Mouse (Mus musculus) v-Abl transformed pro-B cells (cell line): Measurements from ENCODE around the gene Chst10.

Experiments used
- in situ Hi-C, 2 experiments: fragments of 400-800 bp; cut with MboI; formaldehyde crosslinking; loops; one replicate each; pipeline ENCODE4 v1.15.1; 2025; ENCODE audit not compliant: unreplicated experiment in 2 of 2

Gene Chst10

DNA sequence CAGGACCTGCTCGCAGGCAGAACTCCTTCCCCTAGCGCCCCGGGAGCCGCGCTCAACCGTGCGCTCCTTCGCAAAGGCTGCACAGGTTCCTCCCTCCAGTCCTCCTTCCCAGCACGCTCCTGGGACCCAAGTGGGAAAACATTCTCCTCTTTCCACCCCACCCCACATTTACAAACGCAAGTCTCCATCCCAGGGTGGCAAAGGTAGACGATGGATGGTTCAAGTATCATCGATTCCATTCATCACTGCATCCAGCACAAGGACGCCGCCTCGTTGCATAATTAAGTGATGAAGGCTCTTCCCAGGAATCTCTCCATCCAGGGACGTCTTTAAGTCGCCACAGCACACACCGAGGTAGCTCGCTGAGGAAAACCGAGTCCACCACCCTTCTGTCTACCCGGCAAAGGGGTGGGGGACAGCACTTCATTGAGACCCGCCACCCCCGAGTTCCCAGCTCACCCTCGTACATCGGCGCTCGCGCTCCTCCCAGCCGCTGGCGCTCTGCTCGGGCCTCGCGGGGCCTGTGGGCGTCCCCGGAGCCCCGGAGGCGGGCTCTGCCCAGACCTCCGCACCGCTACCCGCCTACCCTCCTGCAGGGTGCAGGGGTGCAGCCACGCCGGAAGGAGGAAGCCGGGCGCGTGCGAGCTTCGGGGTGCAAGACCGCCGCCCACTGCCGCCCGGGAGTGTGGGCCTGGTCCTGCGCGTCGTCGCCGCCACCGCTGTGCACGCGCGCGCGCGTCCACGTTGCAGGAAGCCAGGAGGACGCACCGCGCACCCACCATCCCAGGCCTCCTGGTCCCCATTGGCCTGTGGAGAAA, at the start of gene Chst10:
Gene Chst10 (minus strand): TSS at position 731 of the 818 bp plus-strand sequence.
- in situ Hi-C loops, result no loop called here

DNA sequence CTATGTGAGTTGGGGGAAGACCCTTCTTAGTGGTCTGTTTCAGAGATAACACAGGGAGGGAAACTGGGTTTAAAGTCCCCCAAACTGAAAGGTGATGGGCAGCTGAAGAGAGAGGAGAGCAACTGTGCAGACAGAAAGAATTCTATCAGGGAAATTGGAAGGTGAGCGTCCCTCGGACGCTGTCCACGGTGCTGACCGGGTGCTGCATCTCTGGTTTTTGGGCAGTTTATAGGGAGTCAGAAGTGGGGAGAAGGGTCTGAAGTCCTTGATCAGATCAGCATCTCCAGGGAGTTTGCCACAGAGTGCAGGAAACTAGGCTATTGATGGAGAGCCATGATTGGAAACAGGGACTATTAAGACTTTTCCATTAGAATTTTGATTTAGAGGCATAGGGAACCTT, 41.6 kb upstream of the Chst10 start:
- in situ Hi-C loops, result loop anchor here (5.0 to 10.0 kb wide), 2 partner anchors 77 to 145 kb away; no protein-coding TSS in a partner anchor

DNA sequence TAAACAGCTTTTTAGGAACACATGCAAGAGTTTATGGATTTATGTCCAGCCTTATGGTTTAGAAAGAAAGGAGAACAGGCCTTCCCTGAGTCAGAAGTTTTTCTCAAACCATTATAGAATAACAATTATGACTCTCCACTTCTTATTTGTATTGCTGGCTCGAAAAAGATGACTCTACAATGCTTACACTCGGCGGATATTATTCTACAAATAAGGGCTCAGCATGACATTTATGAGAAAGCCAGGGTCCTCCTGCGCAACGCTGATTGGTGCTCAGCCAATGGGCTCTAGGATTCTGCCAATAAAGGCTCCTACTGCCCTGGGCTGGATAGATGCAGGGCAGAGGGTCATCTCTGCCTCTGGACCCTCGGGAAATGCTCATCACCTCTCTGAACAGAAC, 40.9 kb upstream of the Chst10 start, which contains the start of gene Nms:
Gene Nms (plus strand): TSS at position 301 of the 400 bp plus-strand sequence.
- in situ Hi-C loops, result loop anchor here (5.0 to 10.0 kb wide), 2 partner anchors 77 to 144 kb away; no protein-coding TSS in a partner anchor

DNA sequence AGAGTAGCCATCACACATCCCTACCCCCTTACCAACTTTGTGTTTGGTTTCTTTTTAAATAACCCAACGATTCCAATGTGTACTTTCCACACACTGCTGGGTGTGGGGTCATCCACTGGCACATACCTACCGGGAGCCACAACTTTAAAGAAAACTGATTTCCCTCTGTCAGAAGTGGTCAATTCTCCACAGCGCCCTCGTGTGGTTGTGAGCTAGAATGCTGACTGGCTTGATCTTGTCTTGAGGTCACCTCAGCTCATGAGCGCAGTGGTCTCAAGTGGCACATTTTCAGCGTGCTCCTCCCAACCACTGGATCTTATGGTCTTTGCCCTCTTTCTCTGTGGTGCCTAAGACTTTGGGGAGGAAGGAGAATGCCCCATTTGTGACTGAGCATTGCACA, 38.8 kb upstream of the Chst10 start:
- in situ Hi-C loops, result loop anchor here (5.0 to 10.0 kb wide), 2 partner anchors 74 to 142 kb away; no protein-coding TSS in a partner anchor

DNA sequence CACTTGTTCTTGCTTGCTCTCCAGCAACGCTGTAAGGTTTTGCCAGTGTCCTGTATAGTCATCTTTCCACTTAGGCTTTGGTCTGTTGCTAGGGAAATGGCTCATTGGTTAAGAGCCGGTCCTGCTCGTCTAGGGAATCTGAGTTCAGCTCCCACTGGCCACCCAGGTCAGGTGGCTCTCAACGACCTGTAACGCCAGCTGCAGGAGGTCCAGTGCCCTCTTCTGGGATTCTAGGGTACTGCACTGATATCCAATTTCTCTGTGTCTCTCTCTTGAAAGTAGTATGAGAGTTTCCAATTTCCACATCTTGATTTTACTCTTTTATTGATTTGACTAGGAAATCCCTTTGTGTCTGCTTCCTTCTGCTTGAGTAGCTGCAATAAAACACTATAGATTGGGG, 36.7 kb upstream of the Chst10 start:
- in situ Hi-C loops, result loop anchor here (5.0 to 10.0 kb wide), 2 partner anchors 72 to 140 kb away; no protein-coding TSS in a partner anchor

DNA sequence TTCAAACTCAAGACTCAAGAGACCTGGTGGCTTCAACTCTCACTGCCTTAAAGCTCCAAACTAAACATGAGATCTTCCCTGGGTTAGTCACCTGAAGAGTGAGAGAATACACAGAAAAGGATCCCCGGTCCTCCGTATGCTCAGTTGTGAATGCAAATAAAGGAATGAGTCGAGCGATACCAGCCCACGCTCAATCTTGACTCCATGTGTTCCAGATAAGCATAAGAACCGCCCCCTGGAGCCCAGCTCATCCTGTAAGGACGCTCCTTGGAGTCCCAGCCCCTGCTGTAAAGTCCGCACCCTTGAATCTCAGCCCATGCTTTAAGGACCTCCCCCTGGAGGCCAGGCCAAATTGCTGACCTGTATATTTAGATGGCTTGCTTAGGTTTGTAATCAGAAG, 32.8 kb upstream of the Chst10 start:
- in situ Hi-C loops, result loop anchor here in 1 of 2 experiments (5.0 to 10.0 kb wide), 2 partner anchors 68 to 136 kb away; no protein-coding TSS in a partner anchor

DNA sequence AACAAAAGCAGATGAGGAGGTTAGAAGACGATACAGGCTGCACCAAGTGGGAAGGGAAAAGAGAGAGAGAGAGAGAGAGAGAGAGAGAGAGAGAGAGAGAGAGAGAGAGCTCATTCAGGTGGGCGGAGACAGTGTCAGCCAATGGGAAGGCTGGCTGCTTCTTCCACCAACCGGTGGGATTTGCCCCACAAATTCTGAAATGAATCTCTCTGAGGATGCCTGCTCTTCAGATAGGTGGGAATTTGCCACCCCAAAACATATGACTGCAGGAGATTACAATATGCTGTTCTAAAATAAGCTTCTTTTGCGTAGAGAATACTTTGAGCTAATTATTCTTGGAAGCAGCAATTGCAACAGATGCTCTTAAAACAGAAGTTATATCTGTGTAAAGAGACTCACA, 31.5 kb upstream of the Chst10 start:
- in situ Hi-C loops, result no loop called here

DNA sequence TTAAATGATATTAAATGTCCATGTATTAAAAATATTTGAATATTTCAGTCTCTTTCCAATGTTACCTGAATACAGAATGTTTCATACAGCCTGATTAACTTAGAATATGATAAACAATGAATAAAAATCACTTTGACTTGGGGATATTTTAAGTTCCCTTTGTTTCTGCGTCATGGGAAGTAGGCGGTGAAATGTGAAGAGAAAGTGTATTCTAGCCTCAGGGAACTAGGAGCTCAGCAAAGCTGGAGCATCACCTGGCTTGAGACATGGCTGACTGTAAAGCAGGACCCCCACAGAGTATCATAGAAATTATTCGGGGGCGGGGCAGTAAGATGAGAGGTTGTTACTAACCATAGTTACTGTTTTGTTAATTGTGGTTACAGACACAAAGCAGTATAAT, 31.0 kb upstream of the Chst10 start:
- in situ Hi-C loops, result no loop called here

DNA sequence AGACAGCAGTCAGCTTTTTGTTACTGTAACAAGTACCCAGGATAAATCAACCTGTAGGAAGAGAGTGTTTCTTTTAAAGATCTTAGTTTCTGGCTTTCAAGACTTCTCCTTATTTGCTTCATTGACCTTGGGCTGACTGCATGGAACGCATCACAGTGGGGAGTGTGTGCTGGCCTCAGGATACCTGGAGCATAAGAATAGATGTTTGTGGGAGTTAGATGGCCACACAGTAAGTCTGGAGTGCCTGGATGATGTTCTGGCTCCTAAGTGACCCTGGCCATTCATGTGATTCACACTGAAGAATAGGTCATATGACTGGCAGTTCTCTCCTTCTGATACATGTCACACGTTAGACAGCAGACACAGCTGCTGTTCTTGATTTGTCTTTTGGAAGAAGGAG, 6.0 kb upstream of the Chst10 start:
- in situ Hi-C loops, result no loop called here

DNA sequence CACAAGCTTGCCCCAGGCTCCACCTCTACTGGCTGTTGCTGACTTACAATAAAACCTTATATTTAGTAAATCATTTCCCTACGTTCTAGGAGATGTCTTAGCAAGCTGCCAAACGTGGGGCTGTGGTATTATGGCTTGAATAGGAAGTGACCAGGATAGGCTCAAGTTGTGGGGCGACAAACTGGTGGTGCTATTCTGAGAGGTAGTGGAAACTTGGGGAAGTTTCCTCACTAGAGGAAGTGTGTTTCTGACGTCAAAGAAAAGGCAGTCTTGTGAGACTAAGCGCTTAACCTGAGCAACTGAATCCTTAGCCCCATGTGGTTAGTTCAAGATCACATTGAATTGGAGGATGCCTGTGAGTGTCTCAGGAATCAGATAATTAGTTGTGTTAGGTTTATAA, 4.6 kb upstream of the Chst10 start:
- in situ Hi-C loops, result no loop called here

DNA sequence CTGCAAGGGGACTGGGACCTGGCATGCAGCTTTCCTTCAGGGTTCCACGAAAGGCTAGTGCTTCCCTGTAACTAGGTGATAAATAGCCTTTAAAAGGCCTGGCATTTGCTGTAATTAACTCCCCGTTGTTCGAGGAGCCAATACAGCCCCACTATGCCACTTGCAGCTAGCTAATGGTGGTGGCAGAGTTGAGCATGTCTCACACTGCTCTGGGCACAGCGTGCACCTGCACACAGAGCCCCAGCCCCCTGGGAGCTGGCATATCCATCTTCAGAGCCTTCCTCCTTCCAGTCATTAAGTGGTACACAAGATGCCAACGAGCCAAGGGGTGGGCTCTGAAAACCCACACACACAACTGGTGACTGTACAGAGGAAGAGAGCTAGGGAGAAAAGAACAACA, 4.9 kb downstream of the Chst10 start:
- in situ Hi-C loops, result no loop called here

DNA sequence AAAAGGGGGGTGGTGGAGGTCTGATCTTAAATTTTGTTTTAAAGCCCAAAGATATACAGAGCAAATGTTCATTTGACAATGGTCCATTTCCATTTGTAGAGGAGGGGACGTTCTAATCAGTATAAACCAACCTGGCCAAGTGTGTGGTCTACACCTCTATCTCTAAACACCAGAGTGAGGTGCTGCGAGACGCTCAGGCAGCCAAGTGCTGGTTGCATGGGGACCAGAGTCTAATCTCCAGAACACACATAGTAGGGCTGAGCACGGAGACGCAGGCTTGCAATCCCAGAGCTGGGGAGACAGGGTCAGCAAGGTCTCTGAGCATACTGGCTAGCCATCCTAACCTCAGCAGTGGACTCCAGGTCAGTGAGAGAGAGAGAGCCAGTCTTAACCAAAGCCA, 6.5 kb downstream of the Chst10 start:
- in situ Hi-C loops, result no loop called here

DNA sequence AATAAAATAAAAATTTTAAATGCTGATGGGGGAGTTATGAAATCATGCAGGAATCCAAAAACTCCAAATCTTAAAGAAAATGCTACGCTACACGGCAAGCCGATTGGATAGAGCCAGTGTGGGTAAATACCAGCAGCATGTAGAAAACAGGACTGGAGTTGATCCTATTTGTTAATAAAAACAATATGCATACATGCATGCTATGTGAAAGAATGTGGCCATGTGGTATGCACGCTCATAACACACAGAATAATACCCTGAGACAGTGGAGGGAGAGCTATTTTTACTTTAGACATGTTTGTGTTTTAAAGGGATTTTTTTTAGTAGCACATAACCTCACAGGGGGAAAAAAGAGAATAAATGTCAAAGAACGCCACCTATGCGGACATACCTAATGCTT, 9.2 kb downstream of the Chst10 start:
- in situ Hi-C loops, result no loop called here

DNA sequence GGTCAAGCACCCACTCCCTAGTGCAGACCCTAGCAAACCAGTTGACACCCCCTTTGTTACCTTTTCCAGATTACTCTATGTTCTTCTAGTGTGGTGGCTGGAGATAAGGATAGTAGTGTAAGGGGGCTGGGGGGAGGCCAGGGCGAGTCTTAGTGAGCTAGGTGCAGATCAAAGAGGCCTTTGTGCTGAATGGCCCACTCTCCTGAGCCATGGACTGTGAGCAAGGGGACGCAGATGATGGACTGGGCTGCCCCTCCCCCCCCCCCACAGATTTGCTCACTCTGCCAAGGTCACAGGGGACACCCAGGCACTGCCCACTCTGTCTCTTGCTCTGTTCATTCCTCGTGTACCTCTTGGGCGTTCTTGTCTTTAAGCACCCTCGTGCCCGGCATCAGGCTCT, 10.9 kb downstream of the Chst10 start:
- in situ Hi-C loops, result no loop called here

DNA sequence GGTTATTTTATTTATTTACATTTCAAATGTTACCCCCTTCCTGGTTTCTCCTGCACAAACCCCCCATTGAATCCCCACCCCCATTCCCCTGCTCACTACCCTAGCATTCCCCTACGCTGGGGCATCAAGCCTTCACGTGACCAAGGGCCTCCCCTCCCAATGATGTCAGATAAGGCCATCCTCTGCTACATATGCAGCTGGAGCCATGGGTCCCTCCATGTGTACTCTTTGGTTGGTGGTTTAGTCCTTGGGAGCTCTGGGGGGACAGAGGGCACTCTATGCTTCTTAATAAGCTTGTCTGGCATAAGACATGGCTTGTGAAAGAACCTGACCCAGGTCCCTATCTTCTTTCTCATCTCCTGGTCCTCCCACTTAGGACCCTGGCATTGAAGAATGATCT, 11.4 kb downstream of the Chst10 start:
- in situ Hi-C loops, result no loop called here

DNA sequence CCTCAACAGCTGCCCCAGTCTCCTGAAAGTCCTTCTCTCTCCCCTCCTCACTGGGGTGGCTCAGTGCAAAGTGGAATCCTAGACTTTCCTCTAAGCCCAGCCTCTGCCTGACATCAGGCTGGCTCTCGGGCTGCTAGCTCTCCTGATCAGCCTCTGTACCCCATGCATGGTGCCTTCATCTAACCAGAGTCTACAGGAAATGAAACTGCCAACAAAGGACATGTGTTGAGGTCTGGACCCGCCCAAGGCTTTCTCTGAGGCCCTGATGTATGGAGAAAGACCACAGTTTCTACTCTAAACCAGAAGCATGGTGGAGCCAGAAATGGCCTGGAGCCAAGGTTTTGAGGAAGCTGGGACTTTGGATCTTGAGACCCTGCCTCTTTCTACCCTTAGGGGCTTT, 12.0 kb downstream of the Chst10 start:
- in situ Hi-C loops, result no loop called here

DNA sequence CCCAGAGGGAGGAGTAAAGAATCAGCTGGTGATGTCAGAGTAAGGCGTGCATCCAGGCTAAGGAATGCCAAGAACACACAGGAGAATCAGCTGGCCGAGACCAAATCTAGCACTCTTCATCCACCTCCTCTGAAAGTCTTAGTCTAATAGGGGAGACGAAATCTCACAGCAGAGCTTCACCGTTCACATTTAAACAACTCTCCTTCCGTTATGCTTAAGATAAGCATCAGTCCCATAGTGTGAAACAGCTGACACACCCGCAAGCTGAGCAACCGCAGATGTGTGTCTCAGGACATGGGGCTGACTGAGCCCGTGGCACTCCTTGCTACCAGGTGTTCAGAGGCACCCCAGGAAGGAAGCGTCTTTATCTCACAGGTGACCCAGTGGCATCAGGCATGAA, 14.2 kb downstream of the Chst10 start:
- in situ Hi-C loops, result no loop called here

DNA sequence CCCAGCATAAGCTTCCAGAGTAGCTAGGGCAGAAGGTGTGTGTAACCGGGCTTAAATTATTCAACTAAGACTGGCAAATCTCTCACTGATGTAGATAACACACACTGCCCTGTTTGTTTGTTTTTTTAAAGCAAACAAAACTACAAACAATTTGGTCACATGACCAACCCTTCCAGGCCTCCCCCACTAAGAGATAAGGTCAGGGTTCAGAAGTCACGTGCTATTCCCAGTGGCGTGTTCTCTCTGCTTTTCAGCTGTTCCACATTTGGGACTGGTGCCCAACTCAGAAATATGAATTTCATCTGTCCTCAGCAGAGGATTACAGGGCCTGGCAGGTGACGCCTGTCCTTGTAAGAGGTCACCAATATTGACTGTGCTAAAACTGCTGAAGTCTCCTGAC, 15.2 kb downstream of the Chst10 start:
- in situ Hi-C loops, result no loop called here

DNA sequence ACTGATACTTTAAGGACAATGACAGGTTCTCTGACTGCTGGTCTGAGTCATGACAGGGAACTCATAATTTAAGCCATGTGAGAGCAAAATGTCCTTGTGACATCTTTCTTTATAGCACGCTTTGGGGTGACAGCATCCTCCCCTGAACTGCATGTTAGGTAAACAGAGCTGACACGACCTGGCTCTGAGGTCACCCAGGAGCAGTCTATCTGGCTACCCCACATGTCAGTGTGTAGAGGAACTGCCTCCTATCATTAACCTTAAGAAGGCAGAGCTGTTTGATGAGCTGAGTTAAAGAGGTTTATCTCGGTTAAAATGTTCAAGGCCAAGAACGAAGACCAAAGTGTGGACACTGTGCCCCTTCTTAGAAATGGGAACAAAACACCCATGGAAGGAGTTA, 16.6 kb downstream of the Chst10 start:
- in situ Hi-C loops, result no loop called here

DNA sequence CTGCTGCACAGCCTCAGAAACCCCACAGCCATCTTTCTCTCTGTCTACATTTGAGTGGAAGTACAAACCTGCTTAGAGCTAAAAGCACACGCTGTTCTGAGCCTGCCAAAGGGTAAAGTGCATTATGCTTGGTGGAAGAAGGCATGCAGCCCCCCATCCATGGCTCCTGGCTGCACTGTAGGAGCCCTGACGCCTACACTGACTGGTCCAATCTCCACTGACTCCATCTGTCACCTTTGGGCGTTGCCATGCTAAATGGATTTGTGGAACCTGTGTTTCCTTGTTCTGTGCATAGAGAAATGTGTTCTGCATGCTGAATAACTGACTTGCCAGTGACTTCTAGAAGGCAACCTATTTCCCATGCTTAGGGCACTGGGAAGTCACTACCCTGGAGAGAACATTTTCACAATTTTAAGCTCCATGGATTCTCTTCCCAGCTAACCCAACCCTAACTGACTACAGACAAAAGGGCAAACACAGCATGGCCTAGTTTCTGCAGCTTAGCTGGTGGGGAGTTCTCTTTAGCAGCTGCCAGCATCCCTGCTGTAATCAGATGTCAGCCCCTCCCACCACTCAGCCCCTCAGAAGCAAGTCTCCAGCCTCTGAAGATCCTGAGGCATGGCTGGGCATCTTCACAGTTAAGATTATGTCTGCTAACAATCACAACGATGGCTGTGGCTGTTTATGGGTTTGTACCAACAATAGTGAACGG, 21.1 kb downstream of the Chst10 start:
- in situ Hi-C loops, result no loop called here

DNA sequence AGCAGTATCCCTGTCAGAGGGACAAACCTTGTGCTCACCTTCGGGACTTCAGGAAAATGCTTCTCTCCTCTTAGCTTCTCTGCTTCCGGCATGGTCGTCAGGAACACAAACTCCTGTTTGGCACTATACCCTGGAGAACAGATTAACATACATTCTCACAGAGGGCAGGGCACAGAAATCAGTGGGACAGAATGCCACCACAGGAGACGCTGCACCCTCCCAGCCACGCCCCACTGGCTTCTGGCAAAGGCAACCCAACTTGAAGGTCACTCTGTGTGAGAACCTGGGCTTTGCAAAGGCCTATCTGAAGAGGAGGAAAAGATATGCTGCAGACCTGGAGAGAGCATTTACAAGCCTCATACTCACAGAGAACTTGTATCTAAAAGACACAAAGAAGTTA, 24.1 kb downstream of the Chst10 start:
- in situ Hi-C loops, result no loop called here

DNA sequence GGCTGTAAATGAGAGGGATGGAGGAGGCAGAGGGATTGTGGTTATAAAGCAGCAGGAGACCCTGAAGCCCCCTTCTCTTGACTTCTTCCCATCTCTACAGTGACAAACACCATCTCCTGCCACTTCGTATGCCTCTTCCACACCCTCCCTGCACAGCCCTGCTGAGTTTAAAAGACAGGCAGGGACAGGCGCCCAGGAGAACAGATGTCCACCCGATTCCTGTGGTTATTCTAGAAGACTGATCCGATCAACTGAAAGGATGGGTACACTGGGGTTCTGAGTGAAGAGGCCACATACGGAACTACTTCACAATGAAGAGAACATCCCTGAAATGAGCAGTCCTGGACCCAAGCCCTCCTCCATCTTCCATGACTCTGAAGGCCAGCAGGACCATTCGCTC, 26.1 kb downstream of the Chst10 start:
- in situ Hi-C loops, result no loop called here
